Mouse (Mus musculus) kidney, adult 2 months (tissue): Measurements from ENCODE around the gene Reps1.

ENCODE experiments used
- CTCF ChIP-seq: fragments of 200-500 bp; conservative IDR thresholded peaks from 2 replicates; pipeline ENCODE4 v1.5.1; 2011; ENCODE audit warnings: low read depth, mild to moderate bottlenecking, control low read depth, low read length, moderate library complexity, mixed read lengths; ENCODE audit not compliant: insufficient read depth, insufficient read length
- POLR2A ChIP-seq: fragments of 200-500 bp; IDR thresholded peaks from one replicate; pipeline ENCODE4 v1.6.1; 2011; ENCODE audit warnings: low read depth, low read length, control low read depth

GRCm38 (mm10) chr10:18055696-18056390, at the start of gene Reps1:
- TF ChIP-seq CTCF: no peak
- TF ChIP-seq POLR2A: no peak
